Mouse (Mus musculus): ENCODE measurements around the gene Grid2ip. TPM values are rescaled to one million over a fixed set of nuclear protein-coding genes. Genes with fewer than 3 reads are reported as not detected.

Gene Grid2ip
- polyA plus RNA-seq, 1 experiment from 2014 or later: 0.60 TPM

GRCm38 (mm10) chr5:143441298-143441697, 84.2 kb downstream of the Grid2ip start:
- WGBS: 83% methylated on average over 3 of the region's 3 CpGs
- Histone ChIP-seq H3K9ac (no peak overlapping the region), H3K4me3 (replicated peaks; ENCODE audit: low read length) (no peak overlapping the region), H3K9me3 (ENCODE audit: control insufficient read depth, low read length) (no peaks in the 10 kb centered on the region), H3K27me3 (ENCODE audit: control insufficient read depth, insufficient read depth, low read length) (no peaks in the 10 kb centered on the region), H3K4me2 (replicated peaks) (no peak overlapping the region), H3K4me1 (replicated peaks; ENCODE audit: control insufficient read depth, insufficient read depth, low read length) (no peaks in the 10 kb centered on the region), H3K36me3 (replicated peaks; ENCODE audit: control insufficient read depth, insufficient read depth) (no peaks in the 10 kb centered on the region), H3K27ac (no peak overlapping the region)
- ATAC-seq (ENCODE audit: low FRiP score) (no peak), DNase-seq (ENCODE audit: low spot score) (no peak)

GRCm38 (mm10) chr5:143441753-143442152, 84.6 kb downstream of the Grid2ip start:
- Histone ChIP-seq H3K27me3 (ENCODE audit: control insufficient read depth, insufficient read depth, low read length) (no peaks in the 10 kb centered on the region), H3K4me3 (replicated peaks; ENCODE audit: low read length) (no peak overlapping the region), H3K27ac (no peak overlapping the region), H3K36me3 (replicated peaks; ENCODE audit: control insufficient read depth, insufficient read depth) (no peaks in the 10 kb centered on the region), H3K4me1 (replicated peaks; ENCODE audit: control insufficient read depth, insufficient read depth, low read length) (no peaks in the 10 kb centered on the region), H3K9ac (no peak overlapping the region), H3K4me2 (replicated peaks) (no peak overlapping the region), H3K9me3 (ENCODE audit: control insufficient read depth, low read length) (no peaks in the 10 kb centered on the region)
- 88% methylated on average over 12 of the region's 12 CpGs for WGBS
- DNase-seq (ENCODE audit: low spot score): no peak
- no peak for ATAC-seq (ENCODE audit: low FRiP score)

Other genes with a start within 250 kb of the Grid2ip start
- gene Rnf216, start 244.3 kb upstream of the Grid2ip start, polyA plus RNA-seq (2014; fragmentation: Nextera tagmentation; extraction: Ambion mirVana): 29.4 and 29.8 TPM in 2 replicates
- 0.07 TPM in 1 of 2 replicates, not detected in the other for gene Olfr718-ps1, start 209.8 kb upstream of the Grid2ip start, polyA plus RNA-seq (2014; fragmentation: Nextera tagmentation; extraction: Ambion mirVana)
- gene Rbak, start 176.6 kb upstream of the Grid2ip start, polyA plus RNA-seq (2014; fragmentation: Nextera tagmentation; extraction: Ambion mirVana): 10.4 and 13.9 TPM in 2 replicates
- gene Spdye4b, start 176.3 kb upstream of the Grid2ip start, polyA plus RNA-seq (2014; fragmentation: Nextera tagmentation; extraction: Ambion mirVana): not detected in 2 replicates
- not detected in 2 replicates for gene Spdye4a, start 130.4 kb upstream of the Grid2ip start, polyA plus RNA-seq (2014; fragmentation: Nextera tagmentation; extraction: Ambion mirVana)
- 21.6 and 24.8 TPM in 2 replicates for gene Zfp12, start 122.2 kb upstream of the Grid2ip start, polyA plus RNA-seq (2014; fragmentation: Nextera tagmentation; extraction: Ambion mirVana)
- gene Zfp316, start 87.3 kb upstream of the Grid2ip start, polyA plus RNA-seq (2014; fragmentation: Nextera tagmentation; extraction: Ambion mirVana): 5.5 and 6.4 TPM in 2 replicates
- 0.23 and 0.43 TPM in 2 replicates for gene Zfp853, start 63.7 kb upstream of the Grid2ip start, polyA plus RNA-seq (2014; fragmentation: Nextera tagmentation; extraction: Ambion mirVana)
- gene E130309D02Rik, start 42.0 kb upstream of the Grid2ip start, polyA plus RNA-seq (2014; fragmentation: Nextera tagmentation; extraction: Ambion mirVana): 24.6 and 25.4 TPM in 2 replicates
- 72.2 and 78.1 TPM in 2 replicates for gene Zdhhc4, start 28.1 kb upstream of the Grid2ip start, polyA plus RNA-seq (2014; fragmentation: Nextera tagmentation; extraction: Ambion mirVana)
- gene Kdelr2, start 46.5 kb downstream of the Grid2ip start, polyA plus RNA-seq (2014; fragmentation: Nextera tagmentation; extraction: Ambion mirVana): 146 and 147 TPM in 2 replicates
- 17.1 and 17.5 TPM in 2 replicates for gene Daglb, start 107.2 kb downstream of the Grid2ip start, polyA plus RNA-seq (2014; fragmentation: Nextera tagmentation; extraction: Ambion mirVana)
- 473 and 504 TPM in 2 replicates for gene Rac1, start 170.7 kb downstream of the Grid2ip start, polyA plus RNA-seq (2014; fragmentation: Nextera tagmentation; extraction: Ambion mirVana)